Mouse (Mus musculus) spleen, adult 2 months (tissue): ENCODE data around the gene Loxl1. TPM values are rescaled to one million over a fixed set of nuclear protein-coding genes. Genes with fewer than 3 reads are reported as not detected.

Experiments used
- DNase-seq, 2 experiments: peaks; one replicate each; pipeline versions ENCODE4 v3.0.0 to v3.0.0-alpha.2; 2012 to 2021; ENCODE audit warnings: low spot score in 2 of 2, low read depth in 1 of 2
- H3K27ac ChIP-seq: fragments of 200-500 bp; 2 replicates; pipeline ENCODE4 v1.5.1; 2012; ENCODE audit warnings: low read length, inconsistent platforms; ENCODE audit not compliant: insufficient read depth
- H3K27me3 ChIP-seq: fragments of 200-500 bp; 2 replicates; pipeline ENCODE4 v1.6.1; 2012; ENCODE audit warnings: mild to moderate bottlenecking, moderate library complexity, low read length, inconsistent platforms; ENCODE audit not compliant: control insufficient read depth, insufficient read depth
- H3K36me3 ChIP-seq: fragments of 200-500 bp; 2 replicates; pipeline ENCODE4 v1.6.1; 2012; ENCODE audit warnings: mild to moderate bottlenecking, low read length, inconsistent platforms; ENCODE audit not compliant: control insufficient read depth, insufficient read depth
- H3K4me1 ChIP-seq: fragments of 200-500 bp; 2 replicates; pipeline ENCODE4 v1.6.1; 2011; ENCODE audit warnings: inconsistent platforms; ENCODE audit not compliant: control insufficient read depth, insufficient read depth, insufficient read length
- H3K4me3 ChIP-seq: fragments of 200-500 bp; 2 replicates; pipeline ENCODE4 v1.5.1; 2011; ENCODE audit warnings: mild to moderate bottlenecking, inconsistent platforms; ENCODE audit not compliant: insufficient read depth, insufficient read length; ENCODE audit errors: extremely low read depth
- CTCF ChIP-seq: fragments of 200-500 bp; IDR thresholded peaks from 2 replicates; pipeline ENCODE4 v1.5.1; 2011; ENCODE audit warnings: mild to moderate bottlenecking, inconsistent platforms; ENCODE audit not compliant: insufficient read depth, insufficient read length, insufficient replicate concordance; ENCODE audit errors: extremely low read depth
- POLR2A ChIP-seq: fragments of 200-500 bp; IDR thresholded peaks from 2 replicates; pipeline ENCODE4 v1.6.1; 2011; ENCODE audit warnings: low read depth, low read length, inconsistent platforms
- WGBS: fragments of 180-500 bp; shearing (Covaris S2); methylation state at CpG from one replicate; pipeline ENCODE4 v1.1.7; 2018; 5-methylcytosine and 5-hydroxymethylcytosine counted together
- polyA plus RNA-seq: library from polyadenylated mRNA; depleted of rRNA; stranded (reverse); fragments of >200 nt; gene quantifications from 2 replicates; pipeline ENCODE4 v1.2.3, GENCODE M21; 2012

Loxl1 gene
- polyA plus RNA-seq, 1 experiment: 29.5 TPM

DNA sequence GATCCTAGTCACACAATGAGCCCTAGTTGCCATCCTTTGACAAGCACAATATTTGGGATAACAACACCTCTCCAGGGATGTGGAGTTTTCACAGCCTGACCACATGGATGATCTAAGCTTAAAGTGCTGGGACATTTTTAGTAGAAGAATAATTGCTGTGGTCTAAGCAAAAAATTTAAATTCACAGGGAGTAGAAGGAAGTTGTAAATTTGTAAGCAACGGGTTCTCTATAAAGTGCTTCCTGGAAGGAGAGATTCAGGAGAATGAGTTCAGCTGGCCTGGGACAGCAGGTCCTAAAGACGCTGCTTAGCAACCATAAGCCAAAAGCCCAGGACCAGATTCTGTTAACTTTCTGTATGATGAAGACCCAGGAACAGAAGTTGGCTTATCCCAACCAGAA lies 23.1 kb downstream of the Loxl1 start:
- Histone ChIP-seq H3K36me3 (no peaks in the 10 kb centered on the region), H3K4me1 (no peaks in the 10 kb centered on the region), H3K27ac (no peak overlapping the region), H3K27me3 (no peaks in the 10 kb centered on the region), H3K4me3 (no peak overlapping the region)
- 48% methylated on average over 2 of the region's 2 CpGs for WGBS
- TF ChIP-seq POLR2A (no peak), CTCF (no peak)
- DNase-seq: no peak

DNA sequence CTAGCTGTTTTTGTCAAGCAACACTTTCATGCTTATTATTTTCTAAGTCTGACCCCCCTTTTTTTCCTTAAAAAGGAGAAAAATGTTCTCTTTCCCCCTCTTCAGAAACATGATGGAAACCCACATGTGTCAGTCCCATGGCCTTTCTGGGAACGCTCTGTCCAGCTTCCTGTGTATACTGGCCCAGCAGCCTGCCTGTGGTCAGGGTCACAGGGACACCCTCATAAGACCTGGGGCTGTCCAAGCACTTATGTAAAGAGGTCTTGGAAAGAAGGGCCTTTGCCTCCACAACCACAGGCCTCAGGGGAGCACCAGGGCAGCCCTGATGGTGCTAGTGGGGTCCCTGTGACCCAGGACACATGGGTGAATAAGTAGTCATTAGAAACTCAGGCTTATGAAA lies 23.9 kb downstream of the Loxl1 start:
- Histone ChIP-seq H3K4me3 (no peak overlapping the region), H3K27ac (no peak overlapping the region), H3K4me1 (no peaks in the 10 kb centered on the region), H3K27me3 (no peaks in the 10 kb centered on the region), H3K36me3 (no peaks in the 10 kb centered on the region)
- DNase-seq: no peak
- TF ChIP-seq CTCF: no peak
- no peak for TF ChIP-seq POLR2A
- 92% methylated on average over 1 of the region's 1 CpGs for WGBS

DNA sequence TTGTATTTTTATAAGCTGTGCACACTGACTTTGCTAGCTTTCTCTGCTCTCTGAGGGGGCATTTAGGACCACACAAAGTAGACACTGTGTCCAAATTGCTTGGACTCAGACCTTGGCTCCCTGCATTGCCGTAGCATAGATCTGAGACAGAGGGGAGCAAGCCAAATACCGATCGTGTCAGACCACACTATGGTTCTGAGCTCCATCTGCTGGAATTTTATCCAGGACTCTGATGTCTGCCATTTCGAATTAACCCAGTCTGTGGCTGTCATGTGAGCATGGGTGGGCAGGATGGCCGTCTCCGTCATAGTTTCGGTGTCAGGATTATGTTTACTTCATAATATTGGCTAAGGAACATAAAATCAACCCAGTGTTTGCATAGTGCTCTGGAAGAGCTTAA lies 29.6 kb downstream of the Loxl1 start:
- H3K36me3 ChIP-seq: no peaks in the 10 kb centered on the region
- no peaks in the 10 kb centered on the region for H3K27me3 ChIP-seq
- H3K27ac ChIP-seq: no peak overlapping the region
- WGBS: 86% methylated on average over 7 of the region's 7 CpGs
- no peaks in the 10 kb centered on the region; the same call in 1 of the 2 replicates for H3K4me1 ChIP-seq
- TF ChIP-seq POLR2A: no peak
- TF ChIP-seq CTCF: no peak
- no peak for DNase-seq
- H3K4me3 ChIP-seq: no peak overlapping the region

DNA sequence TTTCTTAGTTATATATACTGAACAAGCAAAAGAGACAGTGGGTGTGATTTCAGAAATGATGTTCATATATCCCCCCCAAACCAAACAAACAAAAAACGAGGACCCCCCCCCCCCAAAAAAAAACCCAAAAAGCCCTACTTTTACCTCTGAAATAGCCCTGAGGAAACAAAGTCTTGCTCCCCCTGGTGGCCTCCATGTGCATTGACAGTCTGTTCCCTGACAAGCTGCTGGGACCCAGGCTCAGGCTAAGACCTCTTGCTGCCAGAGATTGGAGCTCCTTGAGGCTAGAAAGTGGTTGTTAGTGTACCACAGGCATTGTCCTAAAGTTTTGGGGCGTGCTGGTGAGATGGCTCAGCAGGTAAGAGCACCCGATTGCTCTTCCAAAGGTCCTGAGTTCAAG lies 31.4 kb downstream of the Loxl1 start:
- Histone ChIP-seq H3K4me1 (no peaks in the 10 kb centered on the region; the same call in 1 of the 2 replicates), H3K27ac (no peak overlapping the region), H3K36me3 (no peaks in the 10 kb centered on the region), H3K27me3 (no peaks in the 10 kb centered on the region), H3K4me3 (no peak overlapping the region)
- 52% methylated on average over 3 of the region's 3 CpGs for WGBS
- peak in 1 of 2 experiments; percentile 51 for DNase-seq
- peak; percentile 68; the same call in 1 of the 2 replicates for TF ChIP-seq CTCF
- TF ChIP-seq POLR2A: no peak

DNA sequence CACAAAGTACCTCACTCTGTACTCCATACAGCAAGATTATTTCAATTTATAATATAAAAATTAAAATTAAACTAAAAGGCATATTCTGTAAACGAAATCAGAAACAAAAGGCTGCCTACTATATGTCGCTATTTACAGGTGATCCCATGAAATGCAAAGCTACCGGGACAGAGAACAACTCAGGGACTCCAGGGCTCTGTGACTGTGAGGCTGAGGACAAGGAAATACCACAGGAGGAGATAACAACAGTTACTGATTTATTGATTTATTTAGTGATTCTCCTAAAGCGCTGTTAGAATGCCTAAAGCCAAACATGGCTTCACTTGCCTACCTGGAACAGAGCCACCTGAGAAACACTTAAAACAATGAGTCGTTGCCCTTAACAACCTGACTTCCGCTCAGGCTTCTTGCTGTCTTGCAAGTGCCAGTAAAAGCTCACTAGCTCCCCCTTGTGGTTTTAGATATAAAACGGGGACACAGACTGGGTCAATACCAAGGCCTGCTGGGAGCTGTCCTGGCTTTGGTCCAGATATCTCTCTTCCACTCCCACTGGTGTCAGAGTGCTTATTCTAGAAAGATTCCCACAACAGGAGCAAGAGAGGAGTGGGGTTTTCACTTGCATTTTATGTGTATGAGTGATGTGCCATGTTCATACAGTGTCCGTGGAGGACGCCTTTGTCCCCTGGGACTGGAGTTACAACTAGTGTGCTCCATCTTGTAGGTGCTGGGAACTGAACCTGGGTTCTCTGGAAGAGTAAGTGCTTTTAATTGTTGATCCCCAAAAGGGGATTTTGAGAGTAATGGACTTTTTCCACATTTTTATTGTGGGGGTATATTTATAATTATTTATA lies 32.5 kb downstream of the Loxl1 start:
- H3K27ac ChIP-seq: no peak overlapping the region
- 37% methylated on average over 9 of the region's 9 CpGs for WGBS
- no peaks in the 10 kb centered on the region for H3K27me3 ChIP-seq
- DNase-seq: peak; percentile 63 to 93
- peak; percentile 77; the same call in 1 of the 2 replicates for TF ChIP-seq CTCF
- no peak for TF ChIP-seq POLR2A
- H3K4me3 ChIP-seq: no peak overlapping the region
- peaks cover 5% of the 10 kb centered on the region; the same call in 1 of the 2 replicates for H3K4me1 ChIP-seq
- no peaks in the 10 kb centered on the region for H3K36me3 ChIP-seq

DNA sequence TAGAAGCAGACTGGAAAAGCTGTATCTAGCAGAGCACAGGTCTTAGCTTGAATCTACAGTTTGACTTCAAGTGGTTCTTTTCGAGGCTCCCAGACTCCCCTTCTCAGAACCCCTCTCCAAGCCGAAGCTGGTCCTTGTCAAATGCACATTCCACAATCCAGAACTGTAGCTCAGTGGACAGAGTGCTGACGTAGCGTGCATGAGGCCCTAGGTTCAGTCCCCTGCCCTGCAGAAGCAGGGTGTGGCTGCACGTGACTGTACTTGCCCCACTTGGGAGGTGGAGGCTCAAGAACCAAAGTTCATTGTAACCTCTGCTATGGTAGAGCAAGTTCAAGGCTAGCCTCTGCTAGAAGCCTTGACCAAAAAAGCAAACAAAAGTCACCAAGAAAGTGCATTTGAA lies 33.2 kb downstream of the Loxl1 start:
- no peak overlapping the region for H3K4me3 ChIP-seq
- no peaks in the 10 kb centered on the region for H3K27me3 ChIP-seq
- TF ChIP-seq CTCF (no peak), POLR2A (no peak)
- 77% methylated on average over 5 of the region's 5 CpGs for WGBS
- peaks cover 6% of the 10 kb centered on the region; the same call in 1 of the 2 replicates for H3K4me1 ChIP-seq
- no peak for DNase-seq
- H3K36me3 ChIP-seq: no peaks in the 10 kb centered on the region
- no peak overlapping the region for H3K27ac ChIP-seq
